Mouse (Mus musculus) cortical plate, adult 2 months (tissue): ENCODE results near the gene Arid1b.

Source experiments
- CTCF ChIP-seq: fragments of 200-500 bp; IDR thresholded peaks from 2 replicates; pipeline ENCODE4 v1.5.1; 2011; ENCODE audit warnings: mild to moderate bottlenecking, control low read depth, low read length; ENCODE audit not compliant: insufficient read depth; ENCODE audit errors: extremely low read depth
- POLR2A ChIP-seq: fragments of 200-500 bp; IDR thresholded peaks from 2 replicates; pipeline ENCODE4 v1.6.1; 2011; ENCODE audit warnings: mild to moderate bottlenecking, low read length, control low read depth; ENCODE audit not compliant: insufficient read depth; ENCODE audit errors: extremely low read depth

DNA sequence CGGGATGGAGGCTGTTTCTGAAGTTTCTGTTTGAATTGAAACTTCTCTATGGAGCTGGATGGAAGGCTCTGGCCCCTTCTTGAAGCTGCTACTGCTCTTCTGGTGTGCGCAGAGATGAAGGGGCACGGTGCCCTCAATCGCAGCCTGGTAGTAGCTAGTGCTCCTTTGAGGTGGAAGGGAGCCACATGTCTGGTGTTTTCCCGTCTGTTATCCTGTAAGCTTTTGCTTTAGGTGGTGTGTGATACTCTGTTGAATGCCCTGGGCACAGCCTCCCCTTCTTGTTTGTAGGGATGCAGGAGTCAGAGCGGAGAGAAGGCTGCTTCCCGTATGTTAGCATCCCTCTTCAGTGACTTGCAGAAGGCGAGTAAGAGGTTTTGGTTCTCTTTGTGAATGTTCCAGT is 72.7 kb downstream of the Arid1b start:
- TF ChIP-seq CTCF (no peak), POLR2A (no peak)
